ENCODE assay signal across 11 mouse cellular contexts in the genomic region with DNA sequence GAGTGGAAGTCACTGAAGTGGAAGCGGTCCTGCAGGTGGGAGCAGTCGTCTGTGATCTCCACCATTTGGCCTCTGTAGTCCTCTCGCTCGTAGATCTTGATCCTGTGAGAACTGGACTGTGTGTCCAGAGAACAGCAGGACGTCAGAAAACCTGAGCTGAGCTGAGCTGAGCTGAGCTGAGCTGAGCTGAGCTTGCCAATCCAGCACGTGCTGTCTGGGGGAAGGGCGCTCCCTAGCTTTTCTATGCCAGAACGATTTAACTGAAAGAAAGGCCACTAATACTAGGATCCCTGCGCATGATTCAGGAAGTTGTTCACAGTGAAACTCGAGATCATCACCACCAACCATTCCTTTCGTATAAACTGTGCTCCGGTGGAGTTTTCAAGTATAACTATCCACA. TPM values are rescaled to one million over a fixed set of nuclear protein-coding genes. Genes with fewer than 3 reads are reported as not detected.
DNase-seq lines count a peak whose midpoint lies in the region; ATAC-seq lines count a peak whose summit lies in the region.
"Had no signal": no experiment of that assay in that cellular context is flagged by ENCODE, and none has a peak within 500 bp of the region (broad histone marks: within the 10 kb centered on the region; RNA-seq: fewer than 3 reads in every experiment).

No protein-coding gene starts in this region.

- peak; percentile 40 for DNase-seq in lung, postnatal 10 days
- DNase-seq in lung, postnatal 25 days (ENCODE audit: low spot score): no peak
- peak; percentile 1 for DNase-seq in cerebellum, adult 9-10 months
- peak; percentile 60 for DNase-seq in kidney, adult 9 months
- DNase-seq in lung, postnatal 4 days: peak; percentile 16 to 34
- no peak for DNase-seq in thymus, postnatal 4 days
- no peak for DNase-seq in thymus, postnatal 14 days

- no peak for ATAC-seq in activated CD4-positive, CD25-positive, alpha-beta regulatory T cell, adult 4 months

RNA-seq across cellular contexts. Expression of a gene that starts 2.2 kb away (rescaled TPM):
- not detected for polyA plus RNA-seq in activated CD4-positive, CD25-positive, alpha-beta regulatory T cell, adult 4 months (2017; shearing (Covaris generic))
- polyA plus RNA-seq: heart, embryonic 16.5 days; macrophage; stomach, embryonic 14.5 days had no signal

RNA-seq across cellular contexts. Expression of a gene that starts 14.5 kb away (rescaled TPM):
- not detected for polyA plus RNA-seq in activated CD4-positive, CD25-positive, alpha-beta regulatory T cell, adult 4 months (2017; shearing (Covaris generic))
- polyA plus RNA-seq: heart, embryonic 16.5 days; macrophage; stomach, embryonic 14.5 days had no signal

RNA-seq across cellular contexts. Expression of a gene that starts 16.2 kb away (rescaled TPM):
- under 1 TPM in 1 of 2 experiments, not detected in 1; 0.58 TPM for polyA plus RNA-seq in activated CD4-positive, CD25-positive, alpha-beta regulatory T cell, adult 4 months (2017; shearing (Covaris generic))
- polyA plus RNA-seq: macrophage; stomach, embryonic 14.5 days had no signal

RNA-seq across cellular contexts. Expression of a gene that starts 24.7 kb away (rescaled TPM):
- polyA plus RNA-seq in activated CD4-positive, CD25-positive, alpha-beta regulatory T cell, adult 4 months (2017; shearing (Covaris generic)): not detected
- polyA plus RNA-seq: heart, embryonic 16.5 days; macrophage; stomach, embryonic 14.5 days had no signal

RNA-seq across cellular contexts. Expression of a gene that starts 33.3 kb away (rescaled TPM):
- not detected for polyA plus RNA-seq in activated CD4-positive, CD25-positive, alpha-beta regulatory T cell, adult 4 months (2017; shearing (Covaris generic))
- polyA plus RNA-seq: macrophage had no signal

Comparison
In these comparisons a context has a peak if more than half of its experiments do, and no peak if none do; other contexts are left out.
1. DNase-seq: peak in lung, postnatal 10 days (single experiment), cerebellum, adult 9-10 months (single experiment), kidney, adult 9 months (single experiment) and lung, postnatal 4 days (2 of 2); none in lung, postnatal 25 days (single experiment), thymus, postnatal 4 days (single experiment) and thymus, postnatal 14 days (single experiment).